Mouse (Mus musculus): ENCODE data around the gene Agxt2.

The Agxt2 gene

DNA sequence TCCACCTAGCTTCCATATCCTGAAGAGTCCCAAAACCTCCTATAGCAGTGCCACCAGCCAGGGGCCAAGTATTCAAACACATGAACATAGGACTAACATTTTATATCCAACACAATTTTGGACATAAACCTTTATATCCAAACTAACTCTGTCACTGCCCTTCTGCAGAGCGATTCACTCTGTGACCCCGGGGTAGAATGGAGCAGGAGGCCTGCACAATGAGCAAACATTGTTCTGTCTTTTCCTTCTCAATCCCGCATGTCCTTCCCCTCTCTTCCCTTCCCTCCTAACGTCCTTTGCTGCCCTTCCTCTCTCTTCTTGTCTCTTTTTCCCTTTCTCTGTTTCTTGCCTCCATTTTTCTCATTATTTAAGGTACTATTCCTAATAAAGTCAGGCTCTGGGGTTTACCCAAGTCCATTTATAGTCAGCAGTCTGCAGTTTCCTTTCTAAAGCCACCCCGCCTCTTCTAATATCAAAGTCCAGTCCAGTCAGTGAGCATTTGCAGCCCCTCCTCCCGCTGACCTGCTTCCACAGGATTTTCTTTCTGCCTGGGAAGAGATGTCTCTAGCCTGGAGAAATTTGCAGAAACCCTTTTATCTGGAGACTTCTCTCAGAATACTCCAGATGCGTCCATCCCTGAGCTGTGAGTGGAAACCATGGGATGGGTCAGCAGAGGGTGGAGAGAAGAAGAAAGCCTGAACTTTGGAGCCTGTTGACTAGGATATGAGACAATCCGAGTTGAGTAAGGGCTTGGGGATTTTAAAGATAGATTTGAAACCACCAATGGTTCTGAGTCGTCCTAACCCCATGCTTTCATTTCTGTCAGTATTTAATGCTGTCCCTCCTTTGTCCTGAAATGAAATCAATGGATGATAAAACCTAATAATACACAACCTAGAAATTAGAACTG, at the start of gene Agxt2:
Gene Agxt2, plus strand, starts transcription at position 494 of the 910 bp plus-strand sequence.
- no peak for DNase-seq

DNA sequence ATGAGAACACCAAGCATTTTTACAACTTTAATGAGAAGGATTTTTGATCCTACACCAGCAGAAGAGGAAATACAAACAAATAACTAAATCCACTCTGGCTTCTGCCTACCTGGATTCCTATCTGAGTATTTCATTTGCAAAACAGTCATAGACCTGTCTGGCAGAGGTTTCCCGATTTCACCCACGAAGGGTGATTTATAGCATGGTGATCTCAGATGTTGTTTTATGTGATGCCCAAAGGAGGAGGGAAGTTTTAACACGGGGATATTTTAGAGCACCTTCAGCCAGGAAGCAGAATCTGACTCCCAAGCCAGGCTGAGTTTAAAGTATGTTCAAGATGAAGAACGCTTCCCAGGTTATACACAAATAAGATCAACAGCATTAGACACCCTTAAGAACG, 46.5 kb upstream of the Agxt2 start:
- no peak for DNase-seq

DNA sequence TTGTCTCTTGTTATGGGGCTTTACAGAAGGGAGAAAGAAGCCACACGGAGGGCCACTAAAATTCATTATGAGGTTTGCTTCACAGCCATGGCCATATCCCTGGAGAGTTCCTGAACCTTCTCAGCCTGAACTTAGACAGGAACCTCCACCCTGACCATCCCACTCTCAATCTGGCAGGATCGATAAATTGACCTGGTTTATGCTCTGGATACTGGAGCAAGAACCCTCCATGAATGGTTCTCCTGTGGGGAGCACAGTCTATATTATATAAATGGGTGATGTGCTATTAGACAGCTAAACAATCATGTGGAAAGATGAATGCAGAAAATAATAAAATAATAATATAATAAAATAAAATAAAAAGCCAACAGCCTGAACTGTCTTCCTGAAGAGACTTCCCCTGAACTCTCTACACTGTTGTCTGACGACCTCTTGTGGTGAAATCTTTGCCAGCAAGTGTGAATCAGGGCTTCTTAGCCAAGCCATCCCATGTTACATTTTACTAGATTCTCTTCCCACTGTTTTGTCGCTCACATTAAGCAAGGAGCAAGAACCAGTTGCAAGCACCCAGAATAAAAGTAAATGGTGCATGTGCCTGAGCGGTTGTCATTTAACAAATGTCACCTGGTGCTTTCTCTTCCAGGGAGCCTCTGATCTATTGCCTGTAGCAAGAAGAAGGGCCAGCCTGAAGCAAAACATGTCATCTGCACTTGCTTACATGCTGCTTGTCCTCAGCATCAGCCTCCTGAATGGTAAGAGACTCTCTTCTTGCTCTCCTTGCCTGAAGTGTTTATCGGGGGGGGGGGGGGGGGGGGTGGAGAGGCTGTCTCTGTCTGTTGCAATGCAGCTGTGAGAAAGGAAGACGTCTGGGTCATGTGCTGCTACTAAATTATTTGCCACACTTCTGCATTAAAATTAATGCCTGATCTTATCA, 44.5 kb upstream of the Agxt2 start:
- DNase-seq: no peak

- DNase-seq: no peak
Measured at GRCm38 (mm10) chr15:10325080-10325479, 33.3 kb upstream of the Agxt2 start, which contains the start of gene Gm21973. TSS of gene Gm21973 (plus strand) at chr15:10325380.

DNA sequence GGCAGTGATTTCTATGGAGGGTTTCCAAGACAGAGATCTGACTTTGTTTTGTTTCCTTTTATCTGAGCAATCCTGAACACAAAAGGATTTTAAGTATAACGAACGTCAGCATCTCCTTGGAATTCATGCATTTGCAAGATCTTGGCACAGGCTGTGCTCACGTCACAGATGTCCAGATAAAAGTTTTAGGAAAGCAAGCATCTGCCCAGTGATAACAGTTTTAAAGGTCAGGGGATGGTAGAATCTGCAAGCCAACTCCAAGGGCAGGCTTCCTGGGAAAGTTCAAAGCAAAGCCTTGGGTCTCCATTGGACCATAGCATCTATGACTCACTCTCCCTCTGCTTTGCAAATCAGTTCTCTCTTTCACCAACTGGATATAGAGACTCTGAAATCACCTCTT, 27.7 kb upstream of the Agxt2 start:
- DNase-seq: no peak

DNA sequence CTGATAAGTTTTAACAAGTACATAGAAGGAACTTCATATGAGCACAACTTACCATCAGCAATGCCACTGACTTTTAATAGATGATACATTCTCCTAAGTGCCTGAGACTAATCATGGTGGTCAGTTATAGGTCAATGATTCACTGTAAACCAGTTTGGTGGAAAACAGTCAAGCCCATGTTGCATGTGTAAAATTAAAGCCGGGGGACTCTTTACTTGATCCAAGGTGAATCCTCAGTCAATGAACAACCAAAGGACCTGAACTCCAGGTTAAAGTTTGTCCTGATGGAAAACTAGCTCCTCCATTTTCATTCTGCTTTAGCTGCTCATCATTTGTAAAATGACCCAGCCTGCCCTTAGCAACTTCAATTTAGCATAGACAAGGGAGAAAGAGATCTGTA, 25.8 kb upstream of the Agxt2 start:
- no peak for DNase-seq

GRCm38 (mm10) chr15:10338606-10339005, 19.7 kb upstream of the Agxt2 start:
- no peak for DNase-seq

GRCm38 (mm10) chr15:10347044-10347443, 11.3 kb upstream of the Agxt2 start:
- no peak for DNase-seq

GRCm38 (mm10) chr15:10366331-10366730, 8.0 kb downstream of the Agxt2 start:
- no peak for DNase-seq

DNA sequence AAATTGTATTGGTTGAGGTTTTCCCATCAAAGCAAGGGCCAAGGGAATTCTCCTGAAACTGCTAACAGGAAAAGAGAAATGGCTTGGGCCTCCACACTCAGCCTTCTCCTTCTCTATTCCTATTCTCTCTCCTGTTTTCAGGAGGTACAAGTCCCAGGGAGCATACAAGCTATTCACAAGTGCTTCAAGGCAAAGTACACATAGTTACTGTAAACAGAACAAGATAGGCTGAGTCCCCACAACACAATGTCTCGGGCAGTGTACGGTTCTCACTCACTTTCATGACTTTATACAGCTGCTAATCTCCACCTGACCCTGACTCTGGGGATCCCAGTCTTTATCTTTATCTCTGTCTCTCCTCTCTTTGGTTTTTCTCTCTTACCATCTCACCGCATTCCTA, 17.1 kb downstream of the Agxt2 start:
- no peak for DNase-seq

GRCm38 (mm10) chr15:10378338-10378959, 20.1 kb downstream of the Agxt2 start:
- DNase-seq: no peak

GRCm38 (mm10) chr15:10379757-10380458, 21.6 kb downstream of the Agxt2 start:
- DNase-seq: no peak

DNA sequence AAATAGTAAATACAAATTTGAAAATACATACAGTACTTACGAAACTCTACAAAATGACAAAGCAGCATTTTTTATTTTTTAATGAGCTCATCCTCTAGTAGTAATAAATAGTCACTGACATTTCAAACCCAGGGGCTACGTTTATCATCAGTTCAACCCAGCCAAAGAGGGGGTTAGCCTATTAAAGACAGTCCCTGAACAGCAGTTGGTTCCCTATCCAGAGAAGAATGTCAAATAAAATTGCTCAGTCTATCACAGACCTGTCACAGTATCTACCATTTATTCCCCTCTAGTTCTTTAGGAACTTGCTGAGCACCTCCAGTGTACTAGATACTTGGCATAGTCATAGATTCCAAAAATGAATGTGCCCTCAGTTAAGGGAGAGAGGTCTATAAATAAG, 28.9 kb downstream of the Agxt2 start:
- DNase-seq: no peak

DNA sequence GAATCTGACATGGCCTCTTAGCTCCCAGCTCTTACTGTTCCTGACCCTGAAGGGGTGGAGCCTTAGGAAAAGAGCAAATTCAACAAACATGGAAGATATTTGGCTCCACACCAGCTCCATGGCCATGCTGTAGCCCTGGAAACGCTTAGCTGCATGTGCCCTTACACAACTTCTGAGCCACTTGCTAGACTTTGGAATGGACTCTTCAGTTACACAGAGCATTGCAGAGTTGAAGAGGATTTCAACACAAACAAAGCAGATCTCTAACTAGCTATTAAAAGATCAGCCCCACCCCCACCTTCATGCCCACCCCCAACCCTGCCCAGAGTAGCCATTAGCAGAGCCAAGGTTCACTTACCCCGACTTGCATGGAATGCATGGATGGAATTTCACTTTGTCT, 41.5 kb downstream of the Agxt2 start:
- DNase-seq: no peak

DNA sequence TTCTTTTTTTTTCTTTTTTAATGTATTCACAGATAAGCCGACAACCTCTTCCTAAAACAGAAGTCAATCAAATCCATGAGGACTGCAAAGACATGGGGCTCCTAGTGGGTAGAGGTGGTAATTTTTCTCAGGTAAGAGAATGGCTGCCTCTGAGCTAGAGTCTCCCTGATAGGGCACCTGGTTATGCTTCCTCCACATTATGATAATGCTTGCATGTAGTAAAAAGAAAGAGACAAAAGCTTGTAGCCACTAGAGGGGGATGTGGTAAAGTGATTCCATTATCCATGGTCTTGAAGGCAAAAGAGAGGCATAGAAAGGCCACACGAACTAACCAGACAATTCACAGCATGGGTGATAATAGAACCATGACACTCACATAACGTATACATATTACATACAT, 42.1 kb downstream of the Agxt2 start:
- no peak for DNase-seq

GRCm38 (mm10) chr15:10409842-10410241, 51.5 kb downstream of the Agxt2 start:
- DNase-seq: no peak

GRCm38 (mm10) chr15:10410881-10411280, 52.5 kb downstream of the Agxt2 start:
- DNase-seq: no peak

- no peak for DNase-seq
Measured at GRCm38 (mm10) chr15:10413656-10414055, 55.3 kb downstream of the Agxt2 start.

DNA sequence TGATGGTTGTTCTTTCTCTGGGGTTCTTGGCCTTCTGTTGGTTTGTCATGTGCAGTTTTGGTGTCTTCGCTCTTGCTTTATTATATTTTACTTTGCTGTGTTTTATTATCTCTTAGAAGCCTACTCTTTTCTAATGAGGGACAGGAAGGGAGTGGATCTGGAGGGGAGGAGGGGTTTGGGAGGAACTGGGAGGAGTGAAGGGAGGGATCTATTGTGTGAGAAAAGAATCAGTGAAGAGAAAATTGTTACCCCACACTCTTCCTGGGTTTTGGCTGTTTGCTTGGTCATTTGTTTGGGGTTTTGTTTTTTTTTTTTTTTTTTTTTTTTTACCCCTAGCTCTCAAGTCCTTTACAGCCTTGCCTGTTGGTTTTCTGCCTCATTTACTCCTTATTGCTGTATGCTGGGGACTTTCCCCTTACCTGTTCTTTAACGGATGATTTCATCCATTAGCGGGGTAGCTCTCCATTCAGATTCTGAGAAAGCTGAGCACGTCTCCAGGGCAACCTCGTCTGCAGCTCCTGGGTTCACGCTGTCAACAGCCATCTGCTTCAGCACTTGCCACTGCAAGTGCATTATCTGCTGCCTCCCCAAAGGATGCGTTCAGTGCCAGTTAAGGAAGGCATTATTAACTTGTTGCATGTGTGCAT, 62.9 kb downstream of the Agxt2 start:
- no peak for DNase-seq

- no peak for DNase-seq
Measured at GRCm38 (mm10) chr15:10421785-10422144, 63.4 kb downstream of the Agxt2 start.

- DNase-seq: no peak
Measured at GRCm38 (mm10) chr15:10426124-10426523, 67.8 kb downstream of the Agxt2 start.

All from cerebellum, adult 8-10 months (tissue).